Mouse (Mus musculus) Muller cell, postnatal 12 days (primary cell): ENCODE data around the gene Mrc2.
A peak's percentile ranks its signal among the peaks of the same experiment; 100 is the strongest.

Source experiments
- DNase-seq: peaks from one replicate; pipeline ENCODE4 v3.0.0-alpha.2; 2015; ENCODE audit errors: inconsistent ontology term

The Mrc2 gene

DNA sequence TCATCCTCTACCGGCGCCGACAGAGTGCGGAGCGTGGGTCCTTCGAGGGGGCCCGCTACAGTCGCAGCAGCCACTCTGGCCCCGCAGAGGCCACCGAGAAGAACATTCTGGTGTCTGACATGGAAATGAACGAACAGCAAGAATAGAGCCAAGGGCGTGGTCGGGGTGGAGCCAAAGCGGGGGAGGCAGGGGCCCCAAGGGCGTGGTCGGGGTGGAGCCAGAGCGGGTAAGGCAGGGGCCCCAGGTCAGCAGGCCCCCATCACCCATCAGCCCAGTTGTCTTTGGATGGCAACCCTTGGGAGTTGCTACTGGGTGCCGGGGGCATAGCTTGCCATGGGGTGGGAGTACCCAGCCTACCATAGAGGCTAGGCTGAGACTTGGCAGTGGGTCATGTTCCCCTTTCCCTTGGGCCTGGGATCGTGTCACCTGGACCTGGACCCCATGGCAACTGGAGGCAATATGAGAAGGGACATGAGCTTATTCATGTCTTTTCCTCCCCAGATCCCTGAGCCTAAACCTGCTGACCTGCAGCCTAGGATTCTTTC lies 57.4 kb downstream of the Mrc2 start:
- DNase-seq, result no peak

DNA sequence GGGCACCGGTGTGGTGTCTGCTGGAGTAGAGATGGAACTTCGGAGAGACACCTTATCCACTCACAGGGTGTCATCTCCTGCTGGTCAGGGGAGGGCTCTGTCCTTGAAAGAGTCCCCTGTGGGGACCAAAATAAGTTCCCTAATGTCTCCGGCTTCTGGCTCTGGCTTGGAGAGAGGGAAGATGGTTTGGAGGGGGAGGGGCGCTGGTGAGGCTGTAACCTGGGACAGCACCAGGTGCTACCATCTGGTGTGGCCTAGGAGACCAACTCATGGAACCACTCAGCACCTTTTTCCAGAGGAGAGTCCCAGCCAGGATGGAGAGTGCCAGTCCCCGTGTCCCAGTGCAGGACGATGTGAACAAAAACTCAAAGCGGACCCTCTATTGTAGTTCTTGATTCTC lies 58.2 kb downstream of the Mrc2 start:
- no peak for DNase-seq

DNA sequence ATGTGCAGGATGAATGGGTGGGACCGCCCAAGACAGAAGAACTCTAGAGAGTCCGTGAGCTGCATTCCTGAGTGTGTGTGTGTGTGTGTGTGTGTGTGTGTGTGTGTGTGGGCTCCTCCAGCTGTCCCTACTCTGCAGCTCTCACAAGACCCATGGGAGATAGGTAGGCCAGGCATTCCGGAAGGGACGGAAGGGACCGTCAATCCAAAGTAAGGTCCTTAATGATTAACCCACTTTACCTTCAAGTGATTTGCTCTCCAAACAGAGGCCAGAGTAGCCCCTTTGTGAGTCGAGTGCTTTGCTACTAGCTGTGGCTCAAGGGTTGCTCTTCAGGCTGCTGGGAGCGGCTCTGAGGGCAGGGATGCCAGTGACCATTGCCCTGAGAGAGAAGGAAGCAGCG lies 59.7 kb downstream of the Mrc2 start:
- DNase-seq, result no peak

DNA sequence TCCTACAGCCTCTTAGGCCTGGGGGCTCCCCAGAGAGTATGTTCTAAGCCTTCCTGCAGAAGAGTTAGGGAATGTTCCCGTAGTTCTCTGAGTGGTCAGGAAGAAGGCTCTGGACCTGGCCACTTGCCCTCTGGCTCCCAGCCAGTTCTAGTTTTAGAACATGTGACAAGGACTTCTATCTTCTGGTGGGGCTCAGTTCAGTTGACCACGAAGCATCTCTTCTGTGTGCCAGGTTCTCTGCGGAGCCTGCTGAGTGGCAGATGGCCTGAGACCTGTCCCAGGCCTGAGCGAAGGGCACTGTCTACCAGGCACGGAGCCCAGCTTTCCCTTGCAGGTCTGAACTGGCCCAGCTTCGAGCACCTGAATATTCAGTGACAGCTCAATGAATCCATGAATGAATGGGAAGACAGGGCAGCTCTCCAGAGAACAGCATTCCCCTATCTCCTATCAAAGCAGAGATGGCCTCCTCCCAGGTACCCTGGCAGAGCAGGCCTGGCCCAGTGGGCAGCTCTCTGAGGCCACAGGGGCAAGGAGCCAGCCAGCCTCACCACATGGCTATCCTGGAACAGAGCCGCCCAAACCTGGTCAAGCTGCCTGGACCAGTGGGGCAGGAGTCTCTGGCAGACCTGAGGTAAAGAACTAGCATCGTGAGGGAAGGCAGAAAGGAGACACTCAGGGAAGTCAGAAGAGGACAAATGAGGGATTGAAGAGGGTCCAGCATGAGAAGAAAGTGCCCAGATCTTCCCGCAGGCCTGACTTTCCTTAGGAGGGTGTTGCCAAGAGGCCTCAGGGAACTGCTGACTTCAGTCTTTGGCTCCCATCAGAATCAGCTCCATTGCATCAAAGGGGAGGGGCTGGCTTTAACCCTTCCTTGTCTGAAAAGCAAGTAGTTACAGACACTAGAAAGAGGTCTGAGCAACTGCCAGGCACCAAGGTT lies 60.8 kb downstream of the Mrc2 start:
- peak; percentile 82 for DNase-seq

DNA sequence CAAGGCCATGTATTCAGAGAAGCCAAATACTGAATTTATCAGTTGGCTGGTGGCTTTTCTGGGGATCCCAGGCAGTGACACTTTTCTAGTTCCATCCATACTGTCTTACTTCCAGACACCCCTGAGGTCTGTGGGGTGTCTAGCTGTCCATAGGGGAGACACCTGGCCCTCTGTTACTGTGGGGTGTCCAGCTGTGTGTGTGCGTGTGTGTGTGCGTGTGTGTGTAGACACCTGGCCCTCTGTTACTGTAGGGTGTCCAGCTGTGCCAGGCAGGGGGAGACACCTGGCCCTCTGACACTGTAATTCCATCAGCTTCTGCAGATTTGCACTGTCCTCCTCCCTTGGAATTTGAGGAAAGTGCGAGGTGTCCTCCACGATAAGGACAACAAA lies 61.4 kb downstream of the Mrc2 start:
- no peak for DNase-seq

DNA sequence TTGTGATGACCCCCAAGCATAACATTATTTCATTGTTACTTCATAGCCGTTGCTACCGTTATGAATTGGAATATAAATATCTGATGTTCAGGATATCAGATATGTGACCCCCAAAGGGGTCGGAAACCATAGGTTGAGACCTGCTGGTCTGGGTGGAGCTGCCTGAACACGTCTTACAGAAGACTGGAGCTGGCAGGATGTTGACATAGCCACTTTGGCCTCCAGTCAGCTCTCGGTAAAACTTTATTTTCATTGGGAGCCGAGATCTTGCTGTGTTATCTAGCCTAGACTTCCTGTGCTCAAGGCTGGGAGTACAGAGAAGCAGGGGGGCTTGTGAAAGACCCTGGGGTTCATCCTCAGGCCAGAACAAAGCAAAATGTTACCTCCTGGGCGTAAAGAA lies 63.9 kb downstream of the Mrc2 start:
- no peak for DNase-seq

DNA sequence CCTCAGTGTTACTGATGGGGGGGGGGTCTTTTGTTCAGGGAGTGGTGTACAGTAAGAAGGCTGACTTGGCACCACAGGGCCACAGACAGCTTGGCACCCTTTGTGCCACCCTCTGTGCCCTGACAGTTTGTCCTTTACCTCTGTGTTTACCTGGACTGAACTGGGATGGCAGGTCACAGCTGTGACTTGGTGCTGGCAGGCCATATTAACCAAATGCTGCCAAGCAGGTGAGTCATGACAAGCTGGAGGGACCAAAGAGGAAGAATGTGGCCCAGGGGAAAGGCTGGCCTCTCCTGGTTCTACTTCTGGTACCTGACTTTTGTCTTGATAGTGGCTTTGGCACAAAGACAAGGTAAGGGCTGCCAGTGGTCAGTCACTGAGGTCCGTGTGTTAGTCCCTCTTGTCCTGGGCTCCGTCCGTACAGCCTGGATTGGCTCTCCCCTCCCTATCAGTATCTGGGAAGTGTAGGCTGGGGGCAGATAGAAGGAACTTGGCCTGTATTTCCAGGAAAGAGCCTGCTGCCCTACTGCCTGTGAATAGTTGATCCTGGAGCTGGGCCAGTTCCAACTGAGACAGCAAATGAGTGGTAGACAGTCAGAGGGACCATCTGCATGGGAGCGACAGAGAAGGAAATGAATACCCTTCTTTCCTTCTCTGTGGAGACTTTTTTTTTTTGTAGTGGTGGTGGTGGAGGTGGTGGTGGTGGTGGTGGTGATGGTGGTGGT lies 69.8 kb downstream of the Mrc2 start:
- no peak for DNase-seq

DNA sequence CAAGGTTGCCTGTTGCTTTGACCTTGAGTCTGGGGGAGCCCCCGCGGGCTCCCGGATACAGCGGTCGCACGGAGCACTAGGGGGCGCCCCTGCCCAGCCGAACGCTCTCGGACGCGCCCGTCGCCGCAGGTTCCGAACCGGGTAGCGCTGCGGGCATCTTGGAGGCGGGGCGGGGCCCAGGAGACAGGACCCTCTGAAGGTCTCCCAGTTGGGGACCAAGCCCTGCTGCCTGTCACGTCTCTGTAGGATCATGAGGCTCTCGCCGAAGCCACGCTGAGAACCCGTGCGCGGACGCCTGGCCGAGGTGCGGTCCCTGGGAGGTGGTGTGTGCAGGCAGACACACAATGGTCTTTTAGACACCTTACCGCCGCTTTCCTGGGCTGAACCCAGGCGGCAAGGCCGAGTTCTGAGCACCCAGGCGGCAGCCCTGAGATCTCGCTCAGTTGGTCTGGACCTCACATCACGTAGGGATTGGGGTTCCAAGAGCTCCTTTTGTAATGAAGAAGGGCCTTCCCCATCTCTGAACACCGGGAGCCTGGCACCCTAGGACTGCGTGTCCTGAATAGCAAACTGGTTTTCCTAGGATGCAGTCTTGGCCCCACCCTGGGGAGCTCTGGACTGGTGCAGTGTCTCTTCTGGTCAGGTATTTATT lies 70.6 kb downstream of the Mrc2 start:
- DNase-seq, result peak; percentile 76

DNA sequence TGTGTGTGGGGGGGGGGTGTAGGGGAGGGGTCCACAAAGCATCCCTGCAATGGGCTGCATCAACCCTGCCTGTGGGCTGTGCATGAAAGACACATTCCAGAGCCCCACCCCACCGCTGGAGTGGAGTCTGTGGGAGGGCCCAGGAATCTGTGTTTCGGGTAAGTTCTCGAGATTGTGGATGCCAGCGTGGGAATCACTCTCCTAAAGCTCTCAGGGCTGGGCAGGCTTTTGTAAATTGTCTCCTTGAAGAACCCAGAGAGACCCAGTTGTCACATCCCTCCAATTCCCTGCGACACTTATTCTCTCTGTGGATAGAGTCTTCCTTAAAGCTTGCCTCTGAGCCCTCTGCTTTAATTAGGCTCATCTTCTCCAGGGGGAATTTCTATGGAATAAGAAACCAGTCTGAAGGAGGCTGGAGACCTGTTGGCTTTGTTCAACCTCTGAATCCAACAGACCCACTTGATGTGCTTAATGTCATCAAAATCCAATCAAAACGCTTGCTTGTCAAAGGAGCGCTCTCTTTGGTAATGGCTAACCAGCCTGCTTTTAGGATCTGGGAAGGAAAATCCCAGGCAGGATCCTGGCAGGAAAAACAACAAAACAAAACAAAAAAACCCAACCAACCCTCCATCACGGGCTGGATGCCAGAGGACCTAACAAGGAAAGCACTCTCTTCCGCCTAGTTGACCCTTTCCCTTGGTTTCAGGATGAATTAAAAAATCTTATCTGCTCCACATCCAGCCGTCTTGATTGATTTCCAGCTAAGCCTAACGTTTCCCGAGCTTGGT lies 71.3 kb downstream of the Mrc2 start:
- DNase-seq, result peak; percentile 49

DNA sequence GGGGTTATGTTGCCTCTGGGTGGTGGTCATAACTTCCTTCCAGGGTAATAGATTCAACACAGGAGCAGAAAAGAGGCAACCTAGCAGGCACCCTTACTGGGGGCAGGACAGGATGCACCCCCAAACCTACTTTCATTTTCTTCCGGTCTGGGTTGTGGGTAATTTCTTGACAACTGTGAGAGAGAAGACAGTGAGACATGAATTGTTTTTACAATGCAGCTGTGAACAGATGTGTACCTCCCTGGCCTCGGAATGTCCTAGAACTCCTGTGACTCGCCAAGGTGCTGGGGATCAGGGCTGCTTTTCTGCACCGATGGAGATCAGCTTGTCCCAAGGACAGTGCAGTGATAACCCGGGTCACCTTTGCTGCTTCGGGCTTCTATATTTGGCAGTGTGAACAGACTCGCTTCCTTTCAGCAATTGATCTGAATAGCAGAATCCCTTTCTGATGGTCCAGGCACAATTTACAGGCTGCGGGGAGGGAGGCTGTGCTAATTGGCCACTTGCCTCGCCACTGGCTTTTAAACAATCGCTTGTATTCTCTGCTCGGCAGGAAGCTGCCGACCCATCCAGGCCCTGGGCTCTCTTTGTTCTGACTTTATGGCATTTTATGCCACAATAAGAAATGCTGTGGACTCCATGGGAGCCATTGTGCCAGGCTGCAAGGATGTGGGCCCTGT lies 72.1 kb downstream of the Mrc2 start:
- peak; percentile 63 for DNase-seq

DNA sequence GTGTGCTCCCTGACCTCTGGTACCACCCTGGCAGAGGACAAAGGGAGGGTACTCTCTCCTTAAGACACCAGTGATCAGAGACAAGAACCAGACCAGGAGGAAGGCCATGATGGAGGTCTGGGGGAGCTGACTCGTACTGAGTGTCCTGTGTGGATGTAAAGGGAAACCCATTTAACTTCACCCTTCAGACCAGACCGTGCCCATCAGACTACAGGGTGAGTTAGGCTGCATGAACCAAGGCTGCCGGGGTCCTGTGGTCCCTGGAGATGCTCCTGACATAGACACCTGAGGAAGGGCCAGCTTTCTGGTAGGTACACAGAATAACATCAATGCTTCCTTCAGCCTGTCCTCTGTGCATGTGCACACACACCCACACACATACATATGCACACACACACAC lies 73.2 kb downstream of the Mrc2 start:
- no peak for DNase-seq

DNA sequence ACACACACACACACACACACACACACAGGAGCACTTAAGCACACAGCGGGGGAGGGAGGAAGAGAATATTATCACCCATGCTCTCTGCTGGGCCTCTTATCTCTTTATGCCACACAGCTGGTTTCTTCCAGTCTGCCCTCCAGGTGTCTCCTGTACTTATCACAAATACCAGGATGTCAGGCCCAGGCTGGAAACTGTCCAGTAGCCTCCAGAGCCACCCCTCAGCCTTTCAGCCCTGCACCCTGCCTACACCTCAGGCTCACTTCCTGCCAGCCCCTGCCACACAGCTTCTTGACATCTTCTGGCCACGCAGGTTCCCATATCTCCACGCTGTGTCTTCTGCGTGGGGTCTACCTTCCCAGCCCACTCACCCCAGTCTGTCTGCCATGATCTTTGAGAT lies 73.6 kb downstream of the Mrc2 start:
- no peak for DNase-seq

DNA sequence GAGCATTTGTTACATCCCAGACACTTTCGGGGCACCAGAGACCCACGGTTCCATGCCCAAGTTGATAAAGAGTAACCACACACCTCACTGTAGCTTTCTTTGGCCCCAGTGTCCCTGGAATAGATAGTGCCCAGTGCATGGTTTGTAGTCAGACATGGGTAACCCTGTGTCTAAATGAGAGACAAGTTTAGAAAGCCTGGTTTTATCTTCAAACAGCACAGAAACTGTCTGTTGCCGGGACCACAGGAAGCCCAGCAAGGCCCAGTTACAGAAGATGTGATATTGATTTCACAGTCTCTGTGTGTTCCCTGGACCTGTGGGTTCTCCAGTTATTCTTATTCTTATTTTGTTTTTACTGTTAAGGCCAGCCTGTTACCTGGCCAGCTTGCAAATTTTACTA lies 74.7 kb downstream of the Mrc2 start:
- DNase-seq, result no peak

DNA sequence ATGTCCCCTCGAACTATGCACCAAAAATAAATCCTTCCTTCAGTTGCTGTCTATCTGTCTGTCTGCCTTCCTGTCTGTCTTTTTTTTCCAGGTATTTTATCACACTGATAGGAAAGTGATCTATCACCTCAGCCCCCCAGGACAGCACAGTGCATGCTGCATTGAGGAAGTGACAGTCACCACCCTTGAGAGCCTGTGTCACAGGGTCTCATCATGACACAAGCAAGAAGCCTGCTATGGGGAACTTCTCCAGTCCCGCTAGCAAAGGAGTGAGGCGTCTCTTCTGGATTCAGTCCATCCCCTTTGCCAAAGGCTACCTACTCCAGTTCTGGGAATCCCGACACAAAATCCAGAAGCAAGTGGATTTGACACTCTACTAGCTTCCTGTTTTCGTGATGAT lies 76.4 kb downstream of the Mrc2 start:
- DNase-seq, result no peak

DNA sequence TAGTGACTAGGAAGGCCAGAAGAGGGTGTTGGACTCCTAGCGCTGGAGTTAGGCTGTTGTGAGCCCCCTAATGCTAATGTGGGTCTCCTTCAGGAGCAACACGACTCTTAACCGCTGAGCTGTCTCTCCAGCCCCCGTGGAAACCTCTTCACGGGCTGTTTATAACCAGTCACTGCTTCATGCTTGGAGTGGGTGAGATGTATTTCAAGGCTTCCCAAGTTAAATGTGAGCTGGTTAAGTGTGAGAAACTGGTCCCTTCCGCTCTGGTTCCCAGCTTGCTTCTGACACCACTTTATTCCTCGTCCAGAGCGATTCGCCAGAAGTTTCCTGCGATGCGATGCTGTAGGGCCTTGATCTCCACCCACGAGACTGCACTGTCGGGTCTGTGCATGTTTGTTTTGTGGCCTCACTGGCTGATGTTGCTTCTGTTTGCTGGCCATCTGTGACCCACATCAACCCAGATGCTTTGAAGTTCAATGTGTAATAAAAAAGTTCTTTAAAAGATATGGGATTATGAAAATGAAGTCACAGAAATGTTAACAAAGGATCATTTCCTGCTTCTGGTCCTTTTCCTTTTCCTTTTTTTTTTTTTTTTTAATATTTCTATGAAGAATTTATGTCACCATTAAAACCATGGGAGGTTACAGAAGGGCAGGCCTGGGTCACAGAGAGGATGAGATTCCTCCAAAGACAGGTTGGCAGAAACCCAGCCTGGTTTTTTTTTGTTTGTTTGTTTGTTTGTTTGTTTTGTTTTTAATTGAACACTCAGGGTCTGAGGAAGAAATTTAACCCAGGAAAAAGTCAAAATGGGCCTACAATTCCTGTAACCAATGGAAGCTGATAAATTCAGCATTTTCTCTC lies 77.3 kb downstream of the Mrc2 start:
- DNase-seq, result no peak

DNA sequence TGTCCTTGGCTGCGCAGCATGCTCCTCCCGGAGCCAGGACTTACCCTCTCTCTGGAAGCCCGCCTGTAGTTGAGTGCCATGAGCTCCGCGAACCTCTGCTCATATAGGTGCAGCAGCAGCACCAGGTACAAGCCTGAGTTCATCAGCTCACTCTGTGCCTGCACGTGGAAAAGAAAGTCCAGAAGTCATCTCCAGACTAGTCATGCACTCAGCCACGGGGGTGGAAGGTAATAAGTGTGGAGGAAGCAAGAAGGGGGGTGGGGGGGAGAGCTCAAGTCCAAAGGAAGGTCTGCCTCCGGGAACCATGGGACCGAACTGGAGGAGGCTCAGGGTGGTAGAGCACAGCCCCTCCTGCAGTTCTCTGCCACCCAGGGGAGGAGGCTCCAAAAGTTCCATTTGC lies 79.4 kb downstream of the Mrc2 start:
- no peak for DNase-seq

DNA sequence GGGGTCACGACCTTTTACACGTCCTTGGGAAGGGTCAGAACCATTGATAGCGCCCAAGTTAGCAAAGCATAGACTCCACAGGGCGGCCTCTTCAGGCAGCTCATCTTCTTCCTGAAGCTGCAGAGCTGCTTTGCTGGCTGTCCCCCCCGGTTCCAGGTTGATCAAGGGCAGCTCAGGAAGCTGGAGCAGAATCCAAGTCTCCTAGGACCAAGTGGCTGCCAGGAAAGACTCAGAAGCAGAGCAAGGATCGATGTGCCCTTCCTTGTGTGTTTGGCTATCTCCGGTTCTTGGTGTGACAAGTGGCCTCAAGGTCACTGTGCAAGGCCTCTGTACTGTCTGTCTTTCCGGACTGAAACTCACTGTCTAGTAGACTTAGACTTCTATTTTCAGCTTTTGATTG lies 81.4 kb downstream of the Mrc2 start:
- no peak for DNase-seq

DNA sequence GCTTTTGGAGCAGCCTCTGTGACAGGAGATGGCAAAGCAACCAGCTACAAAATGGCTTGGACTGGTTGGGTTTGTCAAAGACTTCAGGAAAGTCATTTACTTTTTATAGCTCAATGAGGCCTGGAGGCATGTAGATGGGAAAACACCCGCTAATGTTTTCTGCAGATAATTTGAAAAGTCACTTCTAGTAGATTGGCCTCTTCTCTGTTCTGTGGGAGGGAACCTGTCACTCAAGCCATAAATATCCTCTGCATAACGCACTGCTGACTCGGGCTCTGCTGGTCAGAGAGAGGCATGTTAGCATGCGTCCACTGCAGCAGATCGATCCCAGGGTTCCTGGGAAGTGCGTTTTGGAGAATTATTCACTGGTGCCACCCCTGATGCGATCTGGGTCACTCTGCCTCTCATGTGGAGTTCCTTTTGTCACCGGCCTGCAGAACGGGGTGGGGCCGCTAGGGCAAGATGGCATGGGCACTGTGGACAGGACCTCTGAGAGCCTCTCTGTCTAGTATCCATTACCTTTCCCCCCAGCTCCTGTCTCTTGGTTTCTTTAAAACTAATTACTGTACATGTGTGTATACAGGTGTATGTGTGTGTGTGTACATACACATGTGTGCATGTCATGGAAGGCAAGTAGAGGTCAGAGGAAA lies 82.2 kb downstream of the Mrc2 start:
- DNase-seq, result no peak

DNA sequence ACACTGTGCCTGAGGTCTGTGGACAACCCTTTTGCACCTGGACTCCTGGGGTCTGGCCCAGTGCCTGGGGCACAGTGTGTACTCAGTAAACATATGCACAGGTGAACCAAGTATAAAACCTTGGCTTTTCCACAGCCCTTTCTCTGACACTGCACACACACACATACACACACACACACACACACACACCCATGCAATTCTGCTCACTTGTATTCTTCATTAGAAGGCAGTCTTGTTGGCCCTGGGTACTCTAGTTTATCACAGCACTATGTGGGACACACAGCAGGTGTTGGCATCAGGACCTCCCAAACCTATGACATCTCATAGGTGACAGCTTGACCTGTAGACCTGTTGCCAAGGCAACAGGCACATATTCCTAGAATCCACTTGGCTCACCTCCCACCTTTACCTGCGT lies 83.4 kb downstream of the Mrc2 start:
- DNase-seq, result no peak

DNA sequence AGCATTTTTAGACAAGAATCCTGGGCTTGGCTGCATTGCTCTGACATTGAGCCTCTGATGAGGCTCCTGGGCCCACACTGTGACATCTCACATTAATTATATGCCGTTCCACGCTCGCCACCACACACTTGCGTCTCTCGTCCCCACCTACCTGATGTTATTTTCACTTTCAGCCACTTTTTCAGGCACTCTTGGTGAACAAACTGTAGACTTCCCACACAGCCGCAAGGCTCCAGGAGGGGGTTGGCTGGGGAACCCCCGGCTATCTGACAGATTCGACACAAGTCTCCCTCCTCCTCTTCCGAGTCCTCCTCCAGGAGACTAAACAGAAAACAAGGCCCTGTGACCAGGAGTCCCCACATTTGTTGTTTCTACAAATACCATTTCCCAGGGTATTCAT lies 92.8 kb downstream of the Mrc2 start:
- DNase-seq, result no peak
